Mouse (Mus musculus) embryonic facial prominence, embryonic 11.5 days (tissue): ENCODE measurements around the gene Sfxn2. TPM values are rescaled to one million over a fixed set of nuclear protein-coding genes. Genes with fewer than 3 reads are reported as not detected.

Experiments used
- ATAC-seq: fragments of 200-750 bp; cut with Nextera tagmentation; replicated peaks from 2 replicates; pipeline ENCODE4 v1.8.0; 2017; ENCODE audit warnings: low read depth; ENCODE audit not compliant: insufficient number of reproducible peaks, low FRiP score, low TSS enrichment
- DNase-seq: peaks from one replicate; pipeline ENCODE4 v3.0.0-alpha.2; 2015; ENCODE audit warnings: low spot score
- H3K27ac ChIP-seq: fragments of 300-500 bp; sonication (generic); replicated peaks from 2 replicates; pipeline ENCODE4 v1.5.1; 2014; ENCODE audit warnings: mild to moderate bottlenecking, low read depth, low read length, control low read depth
- H3K27me3 ChIP-seq: fragments of 300-500 bp; sonication (generic); 2 replicates; pipeline ENCODE4 v1.6.1; 2014; ENCODE audit warnings: mild to moderate bottlenecking, low read length, moderate library complexity, mixed read lengths; ENCODE audit not compliant: control insufficient read depth, insufficient read depth
- H3K36me3 ChIP-seq: fragments of 300-500 bp; sonication (generic); replicated peaks from 2 replicates; pipeline ENCODE4 v1.6.1; 2014; ENCODE audit warnings: low read depth, mild to moderate bottlenecking, low read length, moderate library complexity, mixed read lengths; ENCODE audit not compliant: control insufficient read depth, insufficient read depth
- H3K4me1 ChIP-seq: fragments of 300-500 bp; sonication (generic); 2 replicates; pipeline ENCODE4 v1.6.1; 2014; ENCODE audit warnings: low read length, mixed read lengths; ENCODE audit not compliant: control insufficient read depth, insufficient read depth
- H3K4me2 ChIP-seq: fragments of 300-500 bp; sonication (generic); 2 replicates; pipeline ENCODE4 v1.6.1; 2014; ENCODE audit warnings: low read depth, mild to moderate bottlenecking, control low read depth, low read length, moderate library complexity
- H3K4me3 ChIP-seq: fragments of 300-500 bp; sonication (generic); 2 replicates; pipeline ENCODE4 v1.5.1; 2014; ENCODE audit warnings: low read depth, low read length, control low read depth
- H3K9ac ChIP-seq: fragments of 300-500 bp; sonication (generic); replicated peaks from 2 replicates; pipeline ENCODE4 v1.6.1; 2014; ENCODE audit warnings: mild to moderate bottlenecking, control low read depth, low read length
- H3K9me3 ChIP-seq: fragments of 300-500 bp; sonication (generic); replicated peaks from 2 replicates; pipeline ENCODE4 v1.6.1; 2016; ENCODE audit warnings: mild to moderate bottlenecking, low read length, inconsistent platforms, mixed read lengths; ENCODE audit not compliant: control insufficient read depth
- WGBS: fragments of 180-500 bp; shearing (Covaris S2); extraction: QIAGEN DNeasy Blood & Tissue Kit; methylation state at CpG from one replicate; pipeline ENCODE4 v1.1.7; 2014; 5-methylcytosine and 5-hydroxymethylcytosine counted together
- polyA plus RNA-seq: library from polyadenylated mRNA; unstranded; fragments of >200 nt; fragmentation: Nextera tagmentation; extraction: Ambion mirVana; gene quantifications from 2 replicates; pipeline ENCODE4 v1.2.1, GENCODE M21; 2014

The Sfxn2 gene
- polyA plus RNA-seq, 1 experiment from 2014 or later: 13.6 TPM

DNA sequence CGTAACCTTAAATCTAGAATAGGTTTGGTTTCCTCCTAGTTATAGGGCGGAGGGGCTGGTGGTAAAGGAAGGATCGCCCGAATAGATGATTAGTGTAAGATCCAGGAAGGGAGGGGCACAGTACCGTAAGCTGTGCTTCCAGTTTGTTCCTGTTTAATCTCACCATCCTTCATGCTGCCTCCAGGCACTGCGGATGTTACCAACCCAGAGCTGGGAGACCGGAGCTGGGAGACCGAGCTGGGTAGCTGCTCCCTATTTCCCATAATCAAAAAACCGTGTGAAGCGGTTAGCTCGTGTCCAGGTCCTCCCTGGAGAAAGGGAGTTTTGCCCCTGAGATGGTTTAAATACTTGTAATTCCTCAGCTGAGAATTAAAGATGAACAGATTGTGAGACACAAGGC, 43.2 kb downstream of the Sfxn2 start:
- no peak overlapping the region for H3K27ac ChIP-seq
- WGBS: 76% methylated on average over 11 of the region's 11 CpGs
- no peak overlapping the region for H3K4me3 ChIP-seq
- ATAC-seq (no peak), DNase-seq (no peak)
- H3K36me3 ChIP-seq: no peaks in the 10 kb centered on the region
- H3K27me3 ChIP-seq: no peaks in the 10 kb centered on the region
- H3K9me3 ChIP-seq: no peaks in the 10 kb centered on the region
- no peaks in the 10 kb centered on the region for H3K4me1 ChIP-seq
- no peak overlapping the region for H3K9ac ChIP-seq
- H3K4me2 ChIP-seq: no peak overlapping the region

- Histone ChIP-seq H3K9ac (no peak overlapping the region), H3K9me3 (no peaks in the 10 kb centered on the region), H3K36me3 (no peaks in the 10 kb centered on the region), H3K4me1 (peaks cover 2% of the 10 kb centered on the region; the same call in 1 of the 2 replicates), H3K27ac (no peak overlapping the region), H3K4me3 (no peak overlapping the region), H3K4me2 (no peak overlapping the region), H3K27me3 (no peaks in the 10 kb centered on the region)
- no peak for DNase-seq
- no peak for ATAC-seq
- 90% methylated on average over 8 of the region's 8 CpGs for WGBS
Measured at GRCm38 (mm10) chr19:46617361-46617760, 44.2 kb downstream of the Sfxn2 start.

- H3K27me3 ChIP-seq: no peaks in the 10 kb centered on the region
- H3K4me3 ChIP-seq: no peak overlapping the region
- no peaks in the 10 kb centered on the region for H3K36me3 ChIP-seq
- ATAC-seq: no peak
- 75% methylated on average over 9 of the region's 9 CpGs for WGBS
- no peaks in the 10 kb centered on the region for H3K9me3 ChIP-seq
- no peak overlapping the region for H3K9ac ChIP-seq
- no peak overlapping the region for H3K4me2 ChIP-seq
- no peak overlapping the region for H3K27ac ChIP-seq
- no peak for DNase-seq
- peaks cover 7% of the 10 kb centered on the region; the same call in 1 of the 2 replicates for H3K4me1 ChIP-seq
Measured at GRCm38 (mm10) chr19:46618322-46618721, 45.2 kb downstream of the Sfxn2 start.

GRCm38 (mm10) chr19:46619001-46619400, 45.8 kb downstream of the Sfxn2 start:
- no peak overlapping the region for H3K4me2 ChIP-seq
- H3K36me3 ChIP-seq: no peaks in the 10 kb centered on the region
- peaks cover 12% of the 10 kb centered on the region for H3K4me1 ChIP-seq
- no peak overlapping the region for H3K4me3 ChIP-seq
- 70% methylated on average over 19 of the region's 19 CpGs for WGBS
- no peak overlapping the region for H3K9ac ChIP-seq
- no peak overlapping the region for H3K27ac ChIP-seq
- no peaks in the 10 kb centered on the region for H3K27me3 ChIP-seq
- DNase-seq (no peak), ATAC-seq (no peak)
- H3K9me3 ChIP-seq: no peaks in the 10 kb centered on the region

DNA sequence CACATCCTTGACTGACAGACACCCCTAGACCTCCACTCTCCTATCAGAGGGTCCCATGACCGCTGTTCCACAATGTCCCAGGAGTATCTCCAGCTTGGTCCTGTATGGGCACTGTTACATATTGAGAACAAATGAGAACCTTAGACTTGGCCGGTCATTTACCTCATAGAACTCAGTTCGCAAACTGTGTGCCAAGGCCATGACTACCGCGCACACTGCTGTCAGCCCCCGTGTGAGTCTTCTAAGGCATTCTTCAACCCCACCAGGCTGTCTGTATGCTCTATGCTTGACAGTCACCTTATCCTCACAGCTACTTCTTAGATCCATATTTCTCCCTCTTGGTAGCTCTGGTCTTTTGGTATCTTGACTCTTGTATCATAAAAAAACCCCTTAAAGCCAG, 46.4 kb downstream of the Sfxn2 start:
- no peak overlapping the region for H3K4me3 ChIP-seq
- no peaks in the 10 kb centered on the region for H3K36me3 ChIP-seq
- WGBS: 94% methylated on average over 6 of the region's 6 CpGs
- ATAC-seq (no peak), DNase-seq (no peak)
- no peak overlapping the region for H3K4me2 ChIP-seq
- peaks cover 17% of the 10 kb centered on the region for H3K4me1 ChIP-seq
- H3K9ac ChIP-seq: no peak overlapping the region
- H3K27me3 ChIP-seq: no peaks in the 10 kb centered on the region
- no peaks in the 10 kb centered on the region for H3K9me3 ChIP-seq
- H3K27ac ChIP-seq: no peak overlapping the region

GRCm38 (mm10) chr19:46620016-46620808, 47.0 kb downstream of the Sfxn2 start:
- Histone ChIP-seq H3K4me3 (no peak overlapping the region), H3K4me2 (no peak overlapping the region), H3K27me3 (no peaks in the 10 kb centered on the region), H3K27ac (no peak overlapping the region), H3K4me1 (peaks cover 17% of the 10 kb centered on the region), H3K9ac (no peak overlapping the region), H3K9me3 (no peaks in the 10 kb centered on the region), H3K36me3 (no peaks in the 10 kb centered on the region)
- WGBS: 74% methylated on average over 14 of the region's 14 CpGs
- no peak for DNase-seq
- ATAC-seq: no peak

- no peaks in the 10 kb centered on the region for H3K9me3 ChIP-seq
- 73% methylated on average over 19 of the region's 19 CpGs for WGBS
- H3K4me2 ChIP-seq: no peak overlapping the region
- DNase-seq (no peak), ATAC-seq (no peak)
- H3K9ac ChIP-seq: no peak overlapping the region
- no peaks in the 10 kb centered on the region for H3K36me3 ChIP-seq
- no peak overlapping the region for H3K4me3 ChIP-seq
- H3K27ac ChIP-seq: 0 out of 2 replicates have a peak overlapping the region, but pooled peaks have one; percentile 35
- peaks cover 17% of the 10 kb centered on the region for H3K4me1 ChIP-seq
- H3K27me3 ChIP-seq: no peaks in the 10 kb centered on the region
Measured at GRCm38 (mm10) chr19:46621236-46622183, 48.3 kb downstream of the Sfxn2 start.
